8 mouse cellular contexts compared by ENCODE assay signal in genomic region chr1:94078835-94079440, GRCm38 (mm10). TPM values are rescaled to one million over a fixed set of nuclear protein-coding genes. Genes with fewer than 3 reads are reported as not detected.
A peak's percentile ranks its signal among the peaks of the same experiment; 100 is the strongest.
DNase-seq lines count a peak whose midpoint lies in the region; ATAC-seq lines count a peak whose summit lies in the region.

No protein-coding gene starts in this region.

- no peak overlapping the region for H3K27ac ChIP-seq in intestine, embryonic 14.5 days (ENCODE audit: low read depth)
- H3K27ac ChIP-seq in midbrain, embryonic 10.5 days (replicated peaks) = no peak overlapping the region

- H3K27me3 ChIP-seq in intestine, embryonic 14.5 days (replicated peaks; ENCODE audit: control insufficient read depth, insufficient read depth, low read length) = no peaks in the 10 kb centered on the region
- H3K27me3 ChIP-seq in midbrain, embryonic 10.5 days (ENCODE audit: low read depth, poor library complexity, severe bottlenecking) = peaks cover 8% of the 10 kb centered on the region; the same call in 1 of the 2 replicates

- no peaks in the 10 kb centered on the region for H3K9me3 ChIP-seq in intestine, embryonic 14.5 days (ENCODE audit: control insufficient read depth, low read length)
- no peaks in the 10 kb centered on the region for H3K9me3 ChIP-seq in midbrain, embryonic 10.5 days (replicated peaks)

- DNase-seq in T-cell, adult 2 months (ENCODE audit: low spot score) = peak; percentile 85
- DNase-seq in cerebellum, postnatal 36 days = peak; percentile 84 to 87
- DNase-seq in gastrocnemius, postnatal 10 days = peak; percentile 78
- peak; percentile 90 for DNase-seq in intestine, embryonic 14.5 days (ENCODE audit: low spot score)
- peak; percentile 87 to 90 for DNase-seq in left cerebral cortex, postnatal 10 days (ENCODE audit: extremely low spot score in 1 of 2, low spot score in 2 of 2)
- DNase-seq in midbrain, embryonic 10.5 days (ENCODE audit: low spot score) = peak; percentile 75
- DNase-seq in right cerebral cortex, postnatal 4 days = peak; percentile 91
- DNase-seq in yolk sac, embryonic 10.5 days (ENCODE audit: low spot score) = peak; percentile 60

- H3K4me3 ChIP-seq in intestine, embryonic 14.5 days (ENCODE audit: low read depth, low read length) = no peak overlapping the region
- H3K4me3 ChIP-seq in midbrain, embryonic 10.5 days = no peak overlapping the region

- H3K4me2 ChIP-seq in intestine, embryonic 14.5 days (ENCODE audit: low read length) = no peak overlapping the region

- H3K36me3 ChIP-seq in intestine, embryonic 14.5 days (ENCODE audit: control insufficient read depth, insufficient read depth, low read length) = no peaks in the 10 kb centered on the region
- no peaks in the 10 kb centered on the region for H3K36me3 ChIP-seq in midbrain, embryonic 10.5 days

- H3K9ac ChIP-seq in intestine, embryonic 14.5 days (ENCODE audit: low read length) = no peak overlapping the region

- peak; percentile 75 for ATAC-seq in intestine, embryonic 14.5 days (replicated peaks; ENCODE audit: low FRiP score, low TSS enrichment, low read depth)

- intact Hi-C loops in left cerebral cortex, postnatal 10 days (cut with DNase I) = loop anchor here (2.0 to 10.0 kb wide), 3 partner anchors 44 to 244 kb away; no protein-coding TSS in a partner anchor

- WGBS in intestine, embryonic 14.5 days = 4% methylated on average over 9 of the region's 9 CpGs
- WGBS in midbrain, embryonic 10.5 days = 7% methylated on average over 9 of the region's 9 CpGs

- H3K4me1 ChIP-seq in intestine, embryonic 14.5 days (replicated peaks; ENCODE audit: control insufficient read depth, insufficient read depth, low read length) = no peaks in the 10 kb centered on the region
- H3K4me1 ChIP-seq in midbrain, embryonic 10.5 days = no peaks in the 10 kb centered on the region

RNA-seq across cellular contexts. Expression of gene Pdcd1, which starts 26.6 kb away (rescaled TPM):
- not detected for total RNA-seq in gastrocnemius, postnatal 10 days (2021)
- 0.20 and 0.42 TPM in 2 replicates for polyA plus RNA-seq in intestine, embryonic 14.5 days (2014; fragmentation: Nextera tagmentation; extraction: Ambion mirVana)
- total RNA-seq in left cerebral cortex, postnatal 10 days (2021) = under 1 TPM; 0.28 to 0.30 TPM
- polyA plus RNA-seq in midbrain, embryonic 10.5 days (2016; fragmentation: Nextera tagmentation; extraction: Ambion mirVana) = 0.14 TPM in 1 of 2 replicates, not detected in the other

RNA-seq across cellular contexts. Expression of gene Neu4, which starts 58.7 kb away (rescaled TPM):
- not detected for total RNA-seq in gastrocnemius, postnatal 10 days (2021)
- not detected in 2 replicates for polyA plus RNA-seq in intestine, embryonic 14.5 days (2014; fragmentation: Nextera tagmentation; extraction: Ambion mirVana)
- 10 to 100 TPM in 1 of 2 experiments, 1 to 10 TPM in 1; 6.8 to 10.5 TPM for total RNA-seq in left cerebral cortex, postnatal 10 days (2021)
- polyA plus RNA-seq in midbrain, embryonic 10.5 days (2016; fragmentation: Nextera tagmentation; extraction: Ambion mirVana) = not detected in 2 replicates

Comparison
In these comparisons a context has a peak if more than half of its experiments do, and no peak if none do; other contexts are left out.
1. RNA of gene Neu4, which starts 58.7 kb away (total RNA-seq): 6.8 to 10.5 TPM in left cerebral cortex, postnatal 10 days; not detected in gastrocnemius, postnatal 10 days; every median in the first group is over 4 times any median in the second.
2. Peak in every context shown above with its lines, with median percentiles within 50 percentile points of each other: DNase-seq.